Mouse (Mus musculus) NIH3T3 (cell line): ENCODE results near the gene Fbxw11.

ENCODE experiments used
- DNase-seq: peaks from one replicate; pipeline ENCODE4 v3.0.0-alpha.2; 2012; ENCODE audit warnings: low read depth

Fbxw11 gene

GRCm38 (mm10) chr11:32752595-32752885 lies 110.0 kb downstream of the Fbxw11 start:
- no peak for DNase-seq

DNA sequence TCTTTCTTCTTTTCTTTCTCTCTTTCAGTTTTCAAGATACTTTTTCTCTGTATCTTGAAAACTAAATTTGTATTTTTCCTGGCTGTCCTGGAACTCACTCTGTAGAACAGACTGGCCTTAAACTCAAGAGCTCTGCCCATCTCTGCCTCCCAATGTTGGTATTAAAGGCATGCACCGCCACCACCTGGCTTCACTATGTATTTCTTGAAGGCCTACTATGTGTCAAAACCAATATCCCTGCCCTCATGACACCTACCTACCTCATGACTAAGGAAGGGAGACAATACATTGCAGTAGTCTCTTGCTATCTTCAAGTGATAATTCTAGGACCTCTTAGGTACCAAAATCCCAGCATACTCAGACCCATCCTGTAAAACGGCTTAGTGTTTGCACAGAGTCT lies 110.8 kb downstream of the Fbxw11 start:
- no peak for DNase-seq

DNA sequence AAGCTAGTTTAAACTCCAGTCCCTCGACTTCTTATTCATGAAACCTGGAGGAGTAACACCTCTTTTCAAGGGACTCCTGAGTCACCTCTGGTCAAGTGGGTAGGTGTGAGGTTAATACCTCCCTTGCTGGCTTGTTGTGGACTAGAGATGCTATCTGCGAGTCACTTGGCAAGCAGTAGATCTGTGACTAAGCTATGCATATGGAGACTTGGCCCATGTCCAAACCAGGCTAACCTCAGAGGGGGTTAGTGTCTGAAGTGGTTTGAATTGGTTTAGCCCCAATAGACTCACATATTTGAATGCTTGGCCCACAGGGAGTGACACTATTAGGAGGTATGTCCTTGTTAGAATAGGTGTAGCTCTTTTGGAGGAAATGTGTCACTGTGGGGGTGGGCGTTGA lies 120.2 kb downstream of the Fbxw11 start:
- peak; percentile 96 for DNase-seq

GRCm38 (mm10) chr11:32767496-32768230 lies 125.1 kb downstream of the Fbxw11 start:
- DNase-seq, result peak; percentile 66

- DNase-seq, result no peak
Observed at GRCm38 (mm10) chr11:32768642-32769343, 126.3 kb downstream of the Fbxw11 start.

DNA sequence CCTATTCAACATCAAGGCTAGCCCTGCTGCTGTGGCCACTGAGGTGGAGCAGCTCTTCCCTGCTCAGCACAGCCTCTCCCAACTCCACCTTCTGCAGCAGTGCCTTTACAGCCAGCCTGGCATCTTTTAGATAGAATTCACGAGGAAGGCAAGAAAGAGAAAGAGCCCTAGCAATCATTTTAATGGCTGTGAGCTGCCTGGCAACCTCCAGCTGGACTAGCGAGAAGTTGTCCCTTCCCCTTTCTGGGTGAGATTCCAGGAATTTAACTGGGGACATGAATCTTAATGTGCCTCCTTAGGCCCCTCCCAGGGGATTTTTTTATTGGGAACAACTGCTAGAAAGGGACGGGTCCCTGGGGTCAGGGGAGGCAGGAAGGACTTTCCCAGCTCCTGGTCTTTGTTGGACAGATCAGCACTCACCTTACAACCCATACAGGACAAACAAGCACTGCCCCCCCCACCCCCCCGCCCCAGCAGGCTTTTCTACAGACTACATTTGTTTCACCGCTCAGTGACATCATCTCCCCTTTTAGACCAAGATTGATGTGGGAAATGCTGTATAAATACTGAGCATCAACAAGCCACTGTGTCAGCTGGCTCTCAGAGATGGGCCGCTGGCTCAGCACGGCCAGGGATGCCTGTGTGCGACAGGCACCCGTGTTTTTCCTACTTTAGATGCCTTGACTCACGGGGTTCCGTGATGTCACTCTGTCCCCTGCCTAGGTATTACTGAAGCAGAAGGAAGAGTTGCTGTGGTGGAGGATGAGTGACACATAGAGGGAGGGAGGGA lies 138.4 kb downstream of the Fbxw11 start:
- DNase-seq, result no peak

GRCm38 (mm10) chr11:32781633-32782404 lies 139.3 kb downstream of the Fbxw11 start:
- no peak for DNase-seq

DNA sequence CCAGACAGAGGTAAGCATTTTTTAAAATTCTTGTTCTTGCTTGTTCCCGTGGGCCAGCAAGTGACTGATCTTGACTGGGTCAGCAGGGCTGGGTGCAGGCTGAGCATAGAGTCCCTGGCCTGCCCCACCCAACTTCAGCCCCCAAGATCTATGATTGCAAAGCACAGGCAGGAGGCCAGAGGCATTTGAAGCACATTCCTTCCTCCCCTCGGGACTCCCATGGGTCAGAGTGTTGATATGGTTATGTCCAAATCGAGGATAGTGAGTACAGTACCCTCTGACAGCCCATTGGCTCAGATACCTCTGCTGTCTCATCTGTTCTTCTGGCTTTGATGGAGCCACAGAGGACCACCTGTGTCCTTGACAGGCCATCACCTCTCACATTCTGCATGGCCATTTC lies 140.2 kb downstream of the Fbxw11 start:
- DNase-seq, result peak; percentile 43

DNA sequence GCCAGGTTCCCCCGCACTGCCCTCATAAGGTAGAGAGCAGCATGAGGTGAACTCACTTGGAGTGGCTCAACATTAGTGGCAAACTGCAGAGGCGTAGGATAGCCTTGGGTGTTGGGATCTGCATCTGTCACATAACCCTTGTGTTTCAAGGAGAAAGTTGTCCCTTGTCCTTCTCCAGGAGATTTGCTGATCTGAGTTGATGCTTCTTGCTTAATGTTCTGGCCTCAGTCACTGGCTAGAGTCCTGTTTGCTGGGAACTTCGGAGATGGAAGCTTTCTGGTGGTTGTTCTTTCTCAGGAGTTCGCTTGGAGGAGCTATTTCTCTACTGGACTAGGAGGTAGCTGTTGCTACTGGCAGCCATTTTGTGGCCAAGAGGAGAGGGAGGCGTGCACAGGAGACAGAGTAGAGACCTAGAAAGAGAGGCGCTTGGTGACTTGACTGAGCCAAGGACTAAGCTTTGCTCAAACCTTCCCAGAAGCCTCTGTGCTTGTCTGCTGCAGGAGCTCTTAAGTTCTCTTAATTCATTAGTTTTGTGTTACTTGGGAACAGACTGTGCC lies 143.1 kb downstream of the Fbxw11 start:
- peak; percentile 35 for DNase-seq

DNA sequence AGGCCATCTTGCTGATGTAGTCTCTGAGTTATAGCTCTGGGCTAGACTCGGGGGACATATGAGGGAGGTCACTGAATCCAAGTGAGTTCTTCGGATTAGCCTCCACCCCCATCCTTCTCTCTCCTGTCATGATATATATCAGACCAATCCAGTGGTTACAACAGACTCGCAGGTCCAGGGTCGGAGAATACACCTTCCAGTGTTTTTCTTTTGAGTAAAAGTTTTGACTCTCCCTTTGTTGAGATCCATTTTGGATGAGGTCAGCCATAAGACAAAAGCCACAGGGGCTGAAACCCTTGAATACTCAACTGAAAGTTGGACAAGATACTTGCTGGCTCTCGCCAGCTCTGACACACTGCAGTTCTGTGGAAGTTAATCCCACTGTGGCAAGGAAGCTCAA lies 143.7 kb downstream of the Fbxw11 start:
- peak; percentile 28 for DNase-seq

GRCm38 (mm10) chr11:32794759-32795445 lies 152.4 kb downstream of the Fbxw11 start:
- DNase-seq, result no peak
